Mouse (Mus musculus) thymus, adult 2 months (tissue): ENCODE measurements around the gene Synpo2. TPM values are rescaled to one million over a fixed set of nuclear protein-coding genes. Genes with fewer than 3 reads are reported as not detected.

ENCODE experiments used
- DNase-seq: peaks from one replicate; pipeline ENCODE4 v3.0.0; 2021
- H3K27ac ChIP-seq: fragments of 200-500 bp; 2 replicates; pipeline ENCODE4 v1.5.1; 2012; ENCODE audit warnings: low read length, control low read depth; ENCODE audit not compliant: control insufficient read depth, insufficient read depth
- H3K27me3 ChIP-seq: fragments of 200-500 bp; 2 replicates; pipeline ENCODE4 v1.6.1; 2012; ENCODE audit warnings: mild to moderate bottlenecking, low read length, moderate library complexity, mixed read lengths; ENCODE audit not compliant: control insufficient read depth, insufficient read depth
- H3K36me3 ChIP-seq: fragments of 200-500 bp; 2 replicates; pipeline ENCODE4 v1.6.1; 2012; ENCODE audit warnings: mild to moderate bottlenecking, low read length, moderate library complexity; ENCODE audit not compliant: control insufficient read depth, insufficient read depth
- H3K4me1 ChIP-seq: fragments of 200-500 bp; replicated peaks from 2 replicates; pipeline ENCODE4 v1.6.1; 2012; ENCODE audit warnings: low read length; ENCODE audit not compliant: control insufficient read depth, insufficient read depth
- H3K4me3 ChIP-seq: fragments of 200-500 bp; 2 replicates; pipeline ENCODE4 v1.5.1; 2012; ENCODE audit warnings: mild to moderate bottlenecking, low read length, control low read depth, moderate library complexity; ENCODE audit not compliant: control insufficient read depth, insufficient read depth
- CTCF ChIP-seq: fragments of 200-500 bp; IDR thresholded peaks from 2 replicates; pipeline ENCODE4 v1.5.1; 2012; ENCODE audit warnings: mild to moderate bottlenecking, control low read depth, low read length, moderate library complexity, borderline replicate concordance; ENCODE audit not compliant: control insufficient read depth, poor library complexity, insufficient read depth; ENCODE audit errors: extremely low read depth
- POLR2A ChIP-seq: fragments of 200-500 bp; IDR thresholded peaks from 2 replicates; pipeline ENCODE4 v1.6.1; 2012; ENCODE audit warnings: mild to moderate bottlenecking, low read length, control low read depth, moderate library complexity; ENCODE audit not compliant: control insufficient read depth, poor library complexity, insufficient read depth; ENCODE audit errors: extremely low read depth
- WGBS: fragments of 180-500 bp; shearing (Covaris S2); methylation state at CpG from one replicate; pipeline ENCODE4 v1.1.7; 2018; 5-methylcytosine and 5-hydroxymethylcytosine counted together
- polyA plus RNA-seq: library from polyadenylated mRNA; depleted of rRNA; stranded (reverse); fragments of >200 nt; gene quantifications from 2 replicates; pipeline ENCODE4 v1.2.3, GENCODE M21; 2012

Gene Synpo2
- polyA plus RNA-seq, 1 experiment: 8.7 TPM

- H3K27me3 ChIP-seq: no peaks in the 10 kb centered on the region
- no peaks in the 10 kb centered on the region for H3K4me1 ChIP-seq
- DNase-seq: no peak
- no peak overlapping the region for H3K27ac ChIP-seq
- TF ChIP-seq CTCF (no peak), POLR2A (no peak)
- H3K4me3 ChIP-seq: no peak overlapping the region
- 94% methylated on average over 1 of the region's 1 CpGs for WGBS
- no peaks in the 10 kb centered on the region for H3K36me3 ChIP-seq
Observed at GRCm38 (mm10) chr3:123070996-123071395, 165.0 kb downstream of the Synpo2 start.

- WGBS: 96% methylated on average over 7 of the region's 7 CpGs
- Histone ChIP-seq H3K36me3 (no peaks in the 10 kb centered on the region), H3K27me3 (no peaks in the 10 kb centered on the region), H3K4me3 (no peak overlapping the region), H3K27ac (no peak overlapping the region), H3K4me1 (peaks cover 3% of the 10 kb centered on the region; the same call in 1 of the 2 replicates)
- no peak for TF ChIP-seq CTCF
- no peak for TF ChIP-seq POLR2A
- DNase-seq: no peak
Observed at GRCm38 (mm10) chr3:123066836-123067235, 169.1 kb downstream of the Synpo2 start.

GRCm38 (mm10) chr3:123065466-123065865, 170.5 kb downstream of the Synpo2 start:
- DNase-seq: no peak
- Histone ChIP-seq H3K36me3 (no peaks in the 10 kb centered on the region), H3K27me3 (no peaks in the 10 kb centered on the region), H3K4me3 (no peak overlapping the region), H3K4me1 (peaks cover 3% of the 10 kb centered on the region; the same call in 1 of the 2 replicates), H3K27ac (no peak overlapping the region)
- WGBS: 55% methylated on average over 5 of the region's 5 CpGs
- TF ChIP-seq CTCF (no peak), POLR2A (no peak)

- H3K27me3 ChIP-seq: no peaks in the 10 kb centered on the region
- no peak overlapping the region for H3K27ac ChIP-seq
- TF ChIP-seq CTCF (no peak), POLR2A (no peak)
- DNase-seq: no peak
- no peak overlapping the region for H3K4me3 ChIP-seq
- 65% methylated on average over 5 of the region's 5 CpGs for WGBS
- H3K4me1 ChIP-seq: peaks cover 3% of the 10 kb centered on the region; the same call in 1 of the 2 replicates
- H3K36me3 ChIP-seq: no peaks in the 10 kb centered on the region
Observed at GRCm38 (mm10) chr3:123064186-123064585, 171.8 kb downstream of the Synpo2 start.

- WGBS: 77% methylated on average over 2 of the region's 2 CpGs
- no peak for DNase-seq
- Histone ChIP-seq H3K27ac (no peak overlapping the region), H3K4me1 (peaks cover 3% of the 10 kb centered on the region; the same call in 1 of the 2 replicates), H3K27me3 (no peaks in the 10 kb centered on the region), H3K36me3 (no peaks in the 10 kb centered on the region), H3K4me3 (no peak overlapping the region)
- no peak for TF ChIP-seq CTCF
- TF ChIP-seq POLR2A: no peak
Observed at GRCm38 (mm10) chr3:123061931-123062330, 174.0 kb downstream of the Synpo2 start.

- Histone ChIP-seq H3K36me3 (no peaks in the 10 kb centered on the region), H3K27me3 (no peaks in the 10 kb centered on the region), H3K27ac (no peak overlapping the region), H3K4me1 (no peaks in the 10 kb centered on the region), H3K4me3 (no peak overlapping the region)
- no peak for TF ChIP-seq POLR2A
- TF ChIP-seq CTCF: no peak
- WGBS: 100% methylated on average over 1 of the region's 1 CpGs
- no peak for DNase-seq
Observed at GRCm38 (mm10) chr3:123058832-123059231, 177.1 kb downstream of the Synpo2 start.

GRCm38 (mm10) chr3:123054178-123054577, 181.8 kb downstream of the Synpo2 start:
- WGBS: 92% methylated on average over 5 of the region's 5 CpGs
- Histone ChIP-seq H3K4me1 (0 out of 2 replicates have a peak, but pooled peaks cover 2% of the 10 kb centered on the region), H3K4me3 (no peak overlapping the region), H3K36me3 (no peaks in the 10 kb centered on the region), H3K27ac (no peak overlapping the region), H3K27me3 (no peaks in the 10 kb centered on the region)
- DNase-seq: no peak
- TF ChIP-seq CTCF (no peak), POLR2A (no peak)
